In genomic region chr10:23880695-23881094, GRCm38 (mm10) we compare ENCODE assay signal across 12 mouse cellular contexts. TPM values are rescaled to one million over a fixed set of nuclear protein-coding genes. Genes with fewer than 3 reads are reported as not detected.
DNase-seq lines count a peak whose midpoint lies in the region; ATAC-seq and TF ChIP-seq lines count a peak whose summit lies in the region.
"Had no signal": no experiment of that assay in that cellular context is flagged by ENCODE, and none has a peak within 500 bp of the region (broad histone marks: within the 10 kb centered on the region; RNA-seq: fewer than 3 reads in every experiment).

No protein-coding gene starts in this region.

- H3K27ac ChIP-seq in kidney, postnatal 0 days: no peak overlapping the region
- H3K27ac ChIP-seq in kidney, embryonic 14.5 days (ENCODE audit: low read depth, low read length): no peak overlapping the region
- H3K27ac ChIP-seq: forebrain, embryonic 10.5 days had no signal

- H3K4me2 ChIP-seq in kidney, postnatal 0 days (ENCODE audit: low read length): no peak overlapping the region
- no peak overlapping the region for H3K4me2 ChIP-seq in kidney, embryonic 14.5 days (replicated peaks; ENCODE audit: low read depth, low read length)

- H3K9me3 ChIP-seq in kidney, postnatal 0 days (replicated peaks; ENCODE audit: low read length): no peaks in the 10 kb centered on the region
- H3K9me3 ChIP-seq in kidney, embryonic 14.5 days (ENCODE audit: control insufficient read depth, low read length): no peaks in the 10 kb centered on the region

- H3K9ac ChIP-seq in kidney, postnatal 0 days (ENCODE audit: low read depth, low read length): no peak overlapping the region
- H3K9ac ChIP-seq in kidney, embryonic 14.5 days (ENCODE audit: low read depth, low read length): no peak overlapping the region

- no peaks in the 10 kb centered on the region for H3K4me1 ChIP-seq in kidney, postnatal 0 days (replicated peaks; ENCODE audit: insufficient read depth, low read length)
- H3K4me1 ChIP-seq in kidney, embryonic 14.5 days (ENCODE audit: control insufficient read depth, insufficient read depth, low read length): no peaks in the 10 kb centered on the region
- H3K4me1 ChIP-seq: forebrain, embryonic 10.5 days had no signal

- peak; percentile 49 for TF ChIP-seq CTCF in kidney, postnatal 0 days (IDR thresholded peaks at IDR 0.05; ENCODE audit: low read depth)
- peak; percentile 59 for TF ChIP-seq CTCF in Patski (IDR thresholded peaks at IDR 0.05)

- DNase-seq in adrenal gland, adult 18-20 months (ENCODE audit: low spot score in 2 of 2): peak; percentile 17 to 40
- DNase-seq in adrenal gland, adult 8-10 months: no peak
- DNase-seq in kidney, postnatal 0 days (ENCODE audit: low spot score): no peak
- DNase-seq in Patski (ENCODE audit: low read depth, low spot score): no peak
- DNase-seq in lung, postnatal 10 days: peak; percentile 39
- DNase-seq in ovary, adult 18-20 months (ENCODE audit: low spot score): no peak
- DNase-seq in frontal cortex, postnatal 25 days (ENCODE audit: low spot score in 2 of 2): no peak

- POLR2A ChIA-PET in Patski (lab: Charles Lee): no interaction called here

- no peaks in the 10 kb centered on the region for H3K27me3 ChIP-seq in kidney, postnatal 0 days (ENCODE audit: insufficient read depth, low read length)
- no peaks in the 10 kb centered on the region for H3K27me3 ChIP-seq in kidney, embryonic 14.5 days (ENCODE audit: control insufficient read depth, insufficient read depth, low read length)
- H3K27me3 ChIP-seq in Patski: peaks cover 4% of the 10 kb centered on the region

- in situ Hi-C loops in Patski (cut with MboI; ENCODE audit: low pct_unique_long_range_greater_than_20kb): no loop called here

- WGBS in kidney, postnatal 0 days: 86% methylated on average over 6 of the region's 6 CpGs
- WGBS in kidney, embryonic 14.5 days: 85% methylated on average over 6 of the region's 6 CpGs

- H3K4me3 ChIP-seq in kidney, postnatal 0 days (replicated peaks; ENCODE audit: low read depth, low read length): no peak overlapping the region
- H3K4me3 ChIP-seq in kidney, embryonic 14.5 days (ENCODE audit: low read length): no peak overlapping the region
- H3K4me3 ChIP-seq: forebrain, embryonic 10.5 days had no signal

- CTCF ChIA-PET in Patski (lab: Charles Lee): interaction anchor here (0.8 kb wide), 1 partner anchor 11 kb away, joined by 3 read pairs; no protein-coding TSS in a partner anchor

- no peaks in the 10 kb centered on the region for H3K36me3 ChIP-seq in kidney, postnatal 0 days (ENCODE audit: insufficient read depth, low read length)
- no peaks in the 10 kb centered on the region for H3K36me3 ChIP-seq in kidney, embryonic 14.5 days (ENCODE audit: control insufficient read depth, insufficient read depth, low read length)
- H3K36me3 ChIP-seq: forebrain, embryonic 10.5 days had no signal

- no peak for ATAC-seq in kidney, postnatal 0 days (replicated peaks; ENCODE audit: low FRiP score, low read depth)
- ATAC-seq in kidney, embryonic 14.5 days (ENCODE audit: low FRiP score, low TSS enrichment): no peak
- no peak for ATAC-seq in Patski

RNA-seq across cellular contexts. Expression of gene Vnn1, which starts 13.8 kb away (rescaled TPM):
- 10 to 100 TPM; 19.8 to 40.5 TPM for total RNA-seq in adrenal gland, adult 18-20 months (2021)
- 10 to 100 TPM; 29.6 to 37.3 (median 32.2) TPM for total RNA-seq in adrenal gland, adult 8-10 months (2022)
- polyA plus RNA-seq in kidney, postnatal 0 days (2015; fragmentation: Nextera tagmentation; extraction: Ambion mirVana): 21.1 and 22.4 TPM in 2 replicates
- 0.74 and 0.79 TPM in 2 replicates for polyA plus RNA-seq in kidney, embryonic 14.5 days (2014; fragmentation: Nextera tagmentation; extraction: Ambion mirVana)
- 0.21 TPM for polyA plus RNA-seq in Patski (2021)

RNA-seq across cellular contexts. Expression of gene Vnn3, which starts 29.4 kb away (rescaled TPM):
- 10 to 100 TPM in 1 of 2 experiments, 1 to 10 TPM in 1; 4.2 to 44.2 TPM for total RNA-seq in adrenal gland, adult 18-20 months (2021)
- 10 to 100 TPM in 2 of 4 experiments, 1 to 10 TPM in 1, under 1 TPM in 1; 0.74 to 37.9 (median 12.2) TPM for total RNA-seq in adrenal gland, adult 8-10 months (2022)
- polyA plus RNA-seq in kidney, postnatal 0 days (2015; fragmentation: Nextera tagmentation; extraction: Ambion mirVana): 0.08 and 0.17 TPM in 2 replicates
- not detected in 2 replicates for polyA plus RNA-seq in kidney, embryonic 14.5 days (2014; fragmentation: Nextera tagmentation; extraction: Ambion mirVana)
- not detected for polyA plus RNA-seq in Patski (2021)
- polyA plus RNA-seq: C2C12; forebrain, embryonic 10.5 days had no signal

RNA-seq across cellular contexts. Expression of gene Taar1, which starts 39.5 kb away (rescaled TPM):
- total RNA-seq in adrenal gland, adult 18-20 months (2021): not detected
- total RNA-seq in adrenal gland, adult 8-10 months (2022): not detected
- not detected in 2 replicates for polyA plus RNA-seq in kidney, postnatal 0 days (2015; fragmentation: Nextera tagmentation; extraction: Ambion mirVana)
- not detected in 2 replicates for polyA plus RNA-seq in kidney, embryonic 14.5 days (2014; fragmentation: Nextera tagmentation; extraction: Ambion mirVana)
- not detected for polyA plus RNA-seq in Patski (2021)
- total RNA-seq: heart, postnatal 36 days had no signal
- polyA plus RNA-seq: C2C12; forebrain, embryonic 10.5 days; limb, embryonic 14.5 days had no signal

RNA-seq across cellular contexts. Expression of gene Taar2, which starts 57.7 kb away (rescaled TPM):
- not detected for total RNA-seq in adrenal gland, adult 18-20 months (2021)
- not detected for total RNA-seq in adrenal gland, adult 8-10 months (2022)
- polyA plus RNA-seq in kidney, postnatal 0 days (2015; fragmentation: Nextera tagmentation; extraction: Ambion mirVana): 0.31 and 0.41 TPM in 2 replicates
- not detected in 2 replicates for polyA plus RNA-seq in kidney, embryonic 14.5 days (2014; fragmentation: Nextera tagmentation; extraction: Ambion mirVana)
- not detected for polyA plus RNA-seq in Patski (2021)
- total RNA-seq: heart, postnatal 36 days had no signal
- polyA plus RNA-seq: C2C12; forebrain, embryonic 10.5 days; limb, embryonic 14.5 days had no signal

Comparison
In these comparisons a context has a peak if more than half of its experiments do, and no peak if none do; other contexts are left out.
1. DNase-seq: peak in adrenal gland, adult 18-20 months (2 of 2) and lung, postnatal 10 days (single experiment); none in adrenal gland, adult 8-10 months (single experiment), kidney, postnatal 0 days (single experiment), Patski (single experiment), ovary, adult 18-20 months (single experiment) and frontal cortex, postnatal 25 days (0 of 2).
2. RNA of gene Vnn1, which starts 13.8 kb away (polyA plus RNA-seq): 21.1 to 22.4 TPM in kidney, postnatal 0 days; 0.74 to 0.79 TPM in kidney, embryonic 14.5 days and 0.21 TPM in Patski (single experiment); every median in the first group is over 10 times any median in the second.